Mouse (Mus musculus) CH12.LX (cell line): ENCODE measurements around the gene Ttll5. TPM values are rescaled to one million over a fixed set of nuclear protein-coding genes. Genes with fewer than 3 reads are reported as not detected.

Source experiments
- DNase-seq: peaks from one replicate; pipeline ENCODE4 v3.0.0-alpha.2; 2013; ENCODE audit errors: extremely low read depth
- H3K27ac ChIP-seq: 2 replicates; pipeline ENCODE4 v1.5.1; 2012; ENCODE audit warnings: low read depth, mild to moderate bottlenecking, control low read depth, moderate library complexity; ENCODE audit not compliant: insufficient read depth
- H3K27me3 ChIP-seq: replicated peaks from 2 replicates; pipeline ENCODE3; 2012; ENCODE audit warnings: inconsistent platforms
- H3K36me3 ChIP-seq, 2 experiments: replicated peaks in 1 of 2; 2 replicates each; pipeline versions ENCODE3 to v1.6.1; 2012; ENCODE audit warnings: inconsistent platforms in 1 of 2, low read length in 1 of 2, mild to moderate bottlenecking in 1 of 2, mixed read lengths in 1 of 2, moderate library complexity in 1 of 2; ENCODE audit not compliant: control insufficient read depth in 1 of 2, insufficient read depth in 1 of 2
- H3K4me1 ChIP-seq, 2 experiments: 2 replicates each; pipeline ENCODE4 v1.6.1; 2012; ENCODE audit warnings: inconsistent platforms in 1 of 2, moderate library complexity in 1 of 2; ENCODE audit not compliant: insufficient read depth in 2 of 2, control insufficient read depth in 1 of 2
- H3K4me2 ChIP-seq: 2 replicates; pipeline ENCODE4 v1.6.1; 2012; ENCODE audit warnings: low read depth, mild to moderate bottlenecking, control low read depth; ENCODE audit not compliant: poor library complexity, insufficient read depth, severe bottlenecking
- H3K4me3 ChIP-seq, 3 experiments: fragments of 150-350 bp in 1 of 3; sonication (generic) in 1 of 3; replicated peaks in 1 of 3; 2 replicates each; pipeline versions ENCODE3 to v1.5.1; 2011 to 2012; ENCODE audit warnings: low read depth in 2 of 3, low read length in 2 of 3, mild to moderate bottlenecking in 2 of 3, moderate library complexity in 2 of 3, control low read depth in 1 of 3, improper control_type of control experiment in 1 of 3, inconsistent platforms in 1 of 3, mixed read lengths in 1 of 3; ENCODE audit not compliant: poor library complexity in 1 of 3
- H3K79me2 ChIP-seq: replicated peaks from 2 replicates; pipeline ENCODE4 v1.6.1; 2012; ENCODE audit warnings: mild to moderate bottlenecking, moderate library complexity; ENCODE audit not compliant: control insufficient read depth, poor library complexity, insufficient read depth, severe bottlenecking; ENCODE audit errors: extremely low read depth
- H3K9ac ChIP-seq: 2 replicates; pipeline ENCODE4 v1.6.1; 2012; ENCODE audit warnings: low read depth, mild to moderate bottlenecking, control low read depth, moderate library complexity; ENCODE audit not compliant: insufficient read depth
- H3K9me3 ChIP-seq: replicated peaks from 2 replicates; pipeline ENCODE3; 2012; ENCODE audit warnings: low read length, inconsistent platforms, mixed read lengths
- BHLHE40 ChIP-seq: IDR thresholded peaks from 2 replicates; pipeline ENCODE4 v1.6.1; 2011; ENCODE audit warnings: mild to moderate bottlenecking, low read depth, low read length, improper control_type of control experiment
- CHD2 ChIP-seq: IDR thresholded peaks from 2 replicates; pipeline ENCODE4 v1.6.1; 2011; ENCODE audit warnings: low read length, improper control_type of control experiment
- E2F4 ChIP-seq: IDR thresholded peaks from 2 replicates; pipeline ENCODE4 v1.6.1; 2011; ENCODE audit warnings: low read depth, low read length, improper control_type of control experiment; ENCODE audit not compliant: insufficient replicate concordance
- ELF1 ChIP-seq: IDR thresholded peaks from 2 replicates; pipeline ENCODE4 v1.6.1; 2014; ENCODE audit warnings: low read depth, mild to moderate bottlenecking, inconsistent platforms, low read length, improper control_type of control experiment
- EP300 ChIP-seq: IDR thresholded peaks from 2 replicates; pipeline ENCODE4 v1.6.1; 2011; ENCODE audit warnings: low read length, improper control_type of control experiment
- ETS1 ChIP-seq: conservative IDR thresholded peaks from 2 replicates; pipeline ENCODE4 v1.6.1; 2012; ENCODE audit warnings: low read depth, mild to moderate bottlenecking, inconsistent platforms, low read length, improper control_type of control experiment, moderate library complexity
- GABPA ChIP-seq: IDR thresholded peaks from 2 replicates; pipeline ENCODE4 v1.6.1; 2012; ENCODE audit warnings: low read depth, low read length, improper control_type of control experiment, inconsistent platforms; ENCODE audit not compliant: insufficient replicate concordance
- HCFC1 ChIP-seq: IDR thresholded peaks from 2 replicates; pipeline ENCODE4 v1.6.1; 2012; ENCODE audit warnings: low read depth, mild to moderate bottlenecking, inconsistent platforms, low read length, improper control_type of control experiment
- JUN ChIP-seq: IDR thresholded peaks from 2 replicates; pipeline ENCODE4 v1.6.1; 2011; ENCODE audit warnings: low read depth, mild to moderate bottlenecking, low read length, improper control_type of control experiment, moderate library complexity; ENCODE audit not compliant: insufficient read depth
- JUND ChIP-seq: conservative IDR thresholded peaks from 2 replicates; pipeline ENCODE4 v1.6.1; 2011; ENCODE audit warnings: low read depth, low read length, improper control_type of control experiment
- KAT2A ChIP-seq: IDR thresholded peaks from 2 replicates; pipeline ENCODE4 v1.6.1; 2012; ENCODE audit warnings: low read length, improper control_type of control experiment, inconsistent platforms; ENCODE audit not compliant: insufficient replicate concordance
- MAFK ChIP-seq: IDR thresholded peaks from 2 replicates; pipeline ENCODE4 v1.6.1; 2011; ENCODE audit warnings: low read length, improper control_type of control experiment; ENCODE audit not compliant: insufficient replicate concordance
- MEF2A ChIP-seq: IDR thresholded peaks from 2 replicates; pipeline ENCODE4 v1.6.1; 2014; ENCODE audit warnings: low read depth, mild to moderate bottlenecking, inconsistent platforms, low read length, improper control_type of control experiment, borderline replicate concordance
- MXI1 ChIP-seq: IDR thresholded peaks from 2 replicates; pipeline ENCODE4 v1.6.1; 2011; ENCODE audit warnings: mild to moderate bottlenecking, low read depth, low read length, improper control_type of control experiment
- MYC ChIP-seq: IDR thresholded peaks from 2 replicates; pipeline ENCODE4 v1.6.1; 2011; ENCODE audit warnings: low read depth, mild to moderate bottlenecking, improper control_type of control experiment, low read length
- NELFE ChIP-seq: IDR thresholded peaks from 2 replicates; pipeline ENCODE4 v1.6.1; 2011; ENCODE audit warnings: low read depth, low read length, improper control_type of control experiment
- NRF1 ChIP-seq: IDR thresholded peaks from 2 replicates; pipeline ENCODE4 v1.6.1; 2014; ENCODE audit warnings: low read depth, mild to moderate bottlenecking, inconsistent platforms, low read length, improper control_type of control experiment, moderate library complexity
- PAX5 ChIP-seq: IDR thresholded peaks from 2 replicates; pipeline ENCODE4 v1.6.1; 2012; ENCODE audit warnings: low read length, inconsistent platforms, mixed read lengths
- POLR2AphosphoS2 ChIP-seq: IDR thresholded peaks from 2 replicates; pipeline ENCODE4 v1.6.1; 2011; ENCODE audit warnings: low read depth, low read length, improper control_type of control experiment
- RAD21 ChIP-seq: IDR thresholded peaks from 2 replicates; pipeline ENCODE4 v1.6.1; 2011; ENCODE audit warnings: low read depth, mild to moderate bottlenecking, low read length, improper control_type of control experiment, moderate library complexity
- RCOR1 ChIP-seq: conservative IDR thresholded peaks from 2 replicates; pipeline ENCODE4 v1.6.1; 2012; ENCODE audit warnings: low read depth, mild to moderate bottlenecking, inconsistent platforms, low read length, improper control_type of control experiment
- SIN3A ChIP-seq: IDR thresholded peaks from 2 replicates; pipeline ENCODE4 v1.6.1; 2012; ENCODE audit warnings: low read length, improper control_type of control experiment, inconsistent platforms
- SMC3 ChIP-seq: IDR thresholded peaks from 2 replicates; pipeline ENCODE4 v1.6.1; 2011; ENCODE audit warnings: low read depth, low read length, improper control_type of control experiment
- TBP ChIP-seq: conservative IDR thresholded peaks from 2 replicates; pipeline ENCODE4 v1.6.1; 2011; ENCODE audit warnings: low read depth, low read length, improper control_type of control experiment
- TCF12 ChIP-seq: IDR thresholded peaks from 2 replicates; pipeline ENCODE4 v1.6.1; 2014; ENCODE audit warnings: low read depth, mild to moderate bottlenecking, inconsistent platforms, low read length, improper control_type of control experiment
- UBTF ChIP-seq: IDR thresholded peaks from 2 replicates; pipeline ENCODE4 v1.6.1; 2012; ENCODE audit warnings: low read depth, mild to moderate bottlenecking, inconsistent platforms, low read length, improper control_type of control experiment, moderate library complexity
- USF1 ChIP-seq: IDR thresholded peaks from 2 replicates; pipeline ENCODE4 v1.6.1; 2014; ENCODE audit warnings: low read depth, mild to moderate bottlenecking, inconsistent platforms, low read length, improper control_type of control experiment
- USF2 ChIP-seq: conservative IDR thresholded peaks from 2 replicates; pipeline ENCODE4 v1.6.1; 2011; ENCODE audit warnings: low read depth, low read length, improper control_type of control experiment
- ZC3H11A ChIP-seq: IDR thresholded peaks from 2 replicates; pipeline ENCODE4 v1.6.1; 2012; ENCODE audit warnings: low read depth, mild to moderate bottlenecking, inconsistent platforms, low read length, improper control_type of control experiment
- ZKSCAN1 ChIP-seq: IDR thresholded peaks from 2 replicates; pipeline ENCODE4 v1.6.1; 2012; ENCODE audit warnings: low read depth, inconsistent platforms, low read length, improper control_type of control experiment, borderline replicate concordance
- ZMIZ1 ChIP-seq: IDR thresholded peaks from 2 replicates; pipeline ENCODE4 v1.6.1; 2012; ENCODE audit warnings: low read depth, mild to moderate bottlenecking, inconsistent platforms, low read length, improper control_type of control experiment
- ZNF384 ChIP-seq: IDR thresholded peaks from 2 replicates; pipeline ENCODE4 v1.6.1; 2012; ENCODE audit warnings: low read depth, low read length, improper control_type of control experiment, inconsistent platforms
- dilution Hi-C: fragments of 300-500 bp; cut with MboI; formaldehyde crosslinking; loops from 2 replicates; pipeline ENCODE4 v1.14.3; 2020; ENCODE audit warnings: low sequenced_read_pairs; ENCODE audit not compliant: extremely low pct_unique_long_range_greater_than_20kb, extremely low pct_ligation_motif_present
- in situ Hi-C: fragments of 300-500 bp; cut with MboI; formaldehyde crosslinking; loops from 3 replicates; pipeline ENCODE4 v1.14.3; 2019; ENCODE audit warnings: low sequenced_read_pairs, low pct_ligation_motif_present, low pct_unique_long_range_greater_than_20kb, mixed read lengths
- polyA plus RNA-seq: library from polyadenylated mRNA; unstranded; fragments of >175 nt; gene quantifications from 2 replicates; pipeline ENCODE4 v1.2.1, GENCODE M21; 2012; ENCODE audit warnings: low read depth; ENCODE audit not compliant: insufficient read length
- total RNA-seq, 2 experiments: library from RNA; depleted of rRNA; stranded (reverse); fragments of 300-350 nt in 1 of 2; fragments of >200 nt in 1 of 2; gene quantifications; 2 replicates each; pipeline ENCODE4 v1.2.3; 2012 to 2014

The Ttll5 gene
- total and polyA plus RNA-seq, 3 experiments, result 5.7 to 14.0 (median 8.7) TPM

DNA sequence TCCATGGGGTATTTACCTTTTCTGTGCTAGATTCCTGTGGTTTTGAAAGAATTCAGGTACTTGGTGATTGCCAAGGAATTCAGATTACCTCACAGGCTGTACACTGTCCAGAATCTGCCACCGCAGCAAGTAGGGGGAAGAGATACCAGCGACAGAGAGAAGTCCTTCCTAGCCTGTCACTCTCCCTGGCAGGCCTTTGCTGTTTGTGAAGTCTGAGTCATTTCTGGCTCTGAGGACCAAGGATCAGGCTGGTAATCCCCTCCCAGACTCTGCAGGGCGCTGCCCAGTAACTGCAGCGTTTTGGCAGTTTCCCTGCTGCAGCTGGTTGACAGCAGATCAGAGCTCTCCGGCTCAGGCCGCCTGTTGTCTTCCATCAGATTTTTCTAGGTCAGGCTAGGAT is 45.0 kb downstream of the Ttll5 start:
- Histone ChIP-seq H3K36me3 (peaks cover 0 to 27% of the 10 kb centered on the region in 2 experiments), H3K4me2 (no peak overlapping the region)
- DNase-seq, result no peak

DNA sequence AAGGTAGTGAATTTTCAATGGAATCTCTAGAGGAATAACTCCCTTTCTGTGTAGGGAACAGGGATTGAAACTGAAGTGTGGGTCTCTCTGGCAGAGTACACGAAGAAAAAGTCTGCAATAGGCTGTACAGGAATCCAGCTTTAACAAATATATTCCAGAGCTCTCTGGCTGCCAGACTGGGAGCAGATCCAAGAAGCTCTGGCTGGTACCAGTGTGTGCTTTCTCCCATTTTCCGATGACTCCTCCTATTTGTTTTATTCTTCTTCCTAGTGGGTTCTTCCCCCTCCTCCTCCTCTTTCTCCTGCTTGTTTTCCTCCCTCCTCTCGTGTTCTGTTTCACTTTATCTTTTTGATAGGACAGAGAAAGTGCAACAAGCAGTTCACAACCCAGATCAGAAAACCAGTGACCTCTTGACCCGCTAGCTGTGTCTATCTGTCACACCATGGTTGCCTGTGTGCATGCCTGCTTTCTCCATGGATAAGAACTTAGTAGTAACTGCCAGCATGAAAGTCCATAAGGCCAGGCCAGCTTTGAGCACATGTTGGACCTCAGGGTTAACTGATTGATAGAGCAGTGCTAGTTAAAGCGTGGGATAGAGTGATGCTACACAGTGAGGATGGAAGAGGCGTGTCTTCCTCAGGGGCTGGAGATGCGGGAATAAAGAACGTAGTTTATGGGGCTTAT is 55.3 kb downstream of the Ttll5 start:
- Histone ChIP-seq H3K79me2 (no peaks in the 10 kb centered on the region), H3K9me3 (no peaks in the 10 kb centered on the region), H3K4me1 (no peaks in the 10 kb centered on the region), H3K4me3 (no peak overlapping the region), H3K36me3 (peaks cover 6 to 51% of the 10 kb centered on the region in 2 experiments), H3K27ac (no peak overlapping the region), H3K9ac (no peak overlapping the region), H3K4me2 (no peak overlapping the region), H3K27me3 (no peaks in the 10 kb centered on the region)
- no peak for DNase-seq
- in situ Hi-C loops, result no loop called here
- dilution Hi-C loops, result no loop called here
- TF ChIP-seq USF2 (no peak), CHD2 (no peak), NELFE (no peak), MXI1 (no peak), POLR2AphosphoS2 (no peak), HCFC1 (no peak), ZKSCAN1 (no peak), KAT2A (no peak), USF1 (no peak), ZMIZ1 (no peak), BHLHE40 (no peak), MEF2A (no peak), RAD21 (no peak), EP300 (no peak), UBTF (no peak), JUN (no peak), MYC (no peak), GABPA (no peak), RCOR1 (no peak), SIN3A (no peak)

More for the DNA sequence above, 45.0 kb downstream of the Ttll5 start:
- no peaks in the 10 kb centered on the region for H3K79me2 ChIP-seq
- H3K4me3 ChIP-seq, result no peak overlapping the region
- TF ChIP-seq NRF1 (no peak), TCF12 (no peak), TBP (no peak), JUND (no peak), EP300 (no peak), SMC3 (no peak), ETS1 (no peak), ZC3H11A (no peak), ELF1 (no peak), BHLHE40 (no peak), MYC (no peak), MEF2A (no peak), ZKSCAN1 (no peak), PAX5 (no peak), E2F4 (no peak), ZNF384 (no peak), RAD21 (no peak), SIN3A (no peak), MAFK (no peak)
- TF ChIP-seq, all 38 proteins: peak for 0
- dilution Hi-C loops (no loop called here), in situ Hi-C loops (no loop called here)
- no peak overlapping the region for H3K27ac ChIP-seq
- H3K9ac ChIP-seq, result no peak overlapping the region
- no peaks in the 10 kb centered on the region for H3K27me3 ChIP-seq
- peaks cover 0 to 9% of the 10 kb centered on the region in 2 experiments; a peak in 1 of 4 replicates for H3K4me1 ChIP-seq
- no peaks in the 10 kb centered on the region for H3K9me3 ChIP-seq
